Mouse (Mus musculus): ENCODE measurements around the gene Chst13.

Gene Chst13

GRCm38 (mm10) chr6:90320429-90320828 is 4.6 kb downstream of the Chst13 start:
- no peak for DNase-seq (ENCODE audit: extremely low spot score, low spot score)

DNA sequence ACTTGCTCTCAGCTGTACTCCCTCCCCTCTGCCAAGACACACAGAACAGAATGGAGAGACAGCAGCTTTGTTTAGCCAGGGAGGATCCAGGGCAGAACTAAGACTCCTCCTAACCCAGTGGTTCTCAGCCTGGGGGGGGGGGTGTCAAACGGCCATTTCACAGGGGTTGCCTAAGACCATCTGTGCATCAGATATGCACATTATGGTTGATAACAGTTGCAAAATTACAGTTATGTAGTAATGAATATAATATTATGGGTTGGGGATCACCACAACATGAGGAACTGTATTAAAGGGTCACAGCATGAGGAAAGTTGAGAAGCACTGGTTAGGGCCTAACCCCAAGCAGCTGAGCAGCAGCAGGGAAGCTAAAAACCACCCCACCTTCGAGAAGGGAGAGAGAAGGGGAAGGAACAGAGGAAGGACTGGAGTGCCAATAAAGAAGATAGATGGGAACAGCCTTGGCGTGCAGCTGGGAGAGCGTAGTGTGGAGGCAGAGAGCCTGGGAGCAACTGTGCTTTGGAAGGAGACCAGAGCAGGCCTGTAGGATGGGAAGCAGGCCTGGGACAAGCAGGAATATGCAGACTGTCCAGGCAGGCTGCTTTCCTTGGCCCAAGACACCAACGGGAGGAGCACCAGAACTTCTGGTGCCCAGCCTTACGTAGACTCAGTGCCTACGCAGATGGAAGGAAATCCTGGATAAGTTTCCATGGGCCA is 5.4 kb downstream of the Chst13 start:
- no peak for DNase-seq (ENCODE audit: extremely low spot score, low spot score)

- no peak for DNase-seq (ENCODE audit: extremely low spot score, low spot score)
These were observed 6.0 kb downstream of the Chst13 start for GRCm38 (mm10) chr6:90319019-90319418.

- no peak for DNase-seq (ENCODE audit: extremely low spot score, low spot score)
These were observed 7.3 kb downstream of the Chst13 start for GRCm38 (mm10) chr6:90317510-90318258.

- DNase-seq (ENCODE audit: extremely low spot score, low spot score) = no peak
These were observed 9.0 kb downstream of the Chst13 start for GRCm38 (mm10) chr6:90315961-90316360.

- DNase-seq (ENCODE audit: extremely low spot score, low spot score) = no peak
These were observed 15.9 kb downstream of the Chst13 start for GRCm38 (mm10) chr6:90308839-90309778.

DNA sequence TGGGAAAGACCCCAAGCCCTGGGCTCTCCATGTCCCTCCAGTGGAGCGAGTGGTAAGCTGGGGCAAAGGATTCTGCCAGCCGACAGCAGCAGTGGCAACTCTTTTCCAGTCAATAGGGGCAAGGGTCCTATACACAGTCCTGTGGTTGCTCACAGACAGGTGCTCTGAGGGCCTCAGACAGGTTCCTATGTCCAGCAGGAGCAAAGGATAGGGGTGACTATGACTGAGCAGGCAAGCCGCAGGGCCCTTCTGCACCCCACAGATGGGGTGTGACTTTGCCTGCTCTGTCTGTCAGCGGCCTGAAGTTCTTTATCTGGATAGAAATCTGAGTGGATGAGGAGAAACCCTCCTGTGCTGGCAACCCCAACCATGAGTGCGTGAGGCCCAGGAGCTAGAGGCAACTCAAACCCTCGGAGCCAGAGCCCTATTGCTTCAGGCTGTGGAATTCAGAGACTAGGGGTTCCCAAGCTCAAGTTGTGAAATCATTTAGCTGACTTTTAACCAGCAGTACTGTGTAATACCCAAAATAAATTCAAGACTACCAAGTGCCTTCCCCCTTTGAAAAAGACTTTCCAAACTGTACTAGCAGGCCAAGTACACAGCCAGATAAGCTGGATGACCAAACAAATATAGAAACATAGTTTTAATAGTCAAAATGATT is 18.5 kb downstream of the Chst13 start:
- no peak for DNase-seq (ENCODE audit: extremely low spot score, low spot score)

- no peak for DNase-seq (ENCODE audit: extremely low spot score, low spot score)
These were observed 24.1 kb downstream of the Chst13 start, which contains the start of gene BC048671 for GRCm38 (mm10) chr6:90300919-90301318. Gene BC048671 (plus strand): TSS chr6:90301219.

GRCm38 (mm10) chr6:90288265-90288664 is 36.7 kb downstream of the Chst13 start:
- no peak for DNase-seq (ENCODE audit: extremely low spot score, low spot score)
